Mouse (Mus musculus) bone marrow, adult 2 months (tissue): ENCODE measurements around the gene Rab3il1.

Source experiments
- CTCF ChIP-seq: fragments of 200-500 bp; IDR thresholded peaks from 2 replicates; pipeline ENCODE4 v1.5.1; 2011; ENCODE audit warnings: low read length, control low read depth; ENCODE audit not compliant: control insufficient read depth, insufficient read depth
- POLR2A ChIP-seq: fragments of 200-500 bp; IDR thresholded peaks from 2 replicates; pipeline ENCODE4 v1.6.1; 2011; ENCODE audit warnings: low read depth, mild to moderate bottlenecking, control low read depth, low read length, borderline replicate concordance; ENCODE audit not compliant: control insufficient read depth

GRCm38 (mm10) chr19:9993036-9993656 is 8.3 kb upstream of the Rab3il1 start:
- TF ChIP-seq CTCF = peak; percentile 61; the same call in 1 of the 2 replicates
- TF ChIP-seq POLR2A = no peak
